Mouse (Mus musculus) heart, embryonic 14.5 days (tissue): ENCODE results near the gene Olfr1392. TPM values are rescaled to one million over a fixed set of nuclear protein-coding genes. Genes with fewer than 3 reads are reported as not detected.

Experiments
- ATAC-seq: fragments of 200-750 bp; cut with Nextera tagmentation; 2 replicates; pipeline ENCODE4 v1.8.0; 2017; ENCODE audit warnings: low read depth, moderate TSS enrichment; ENCODE audit not compliant: insufficient number of reproducible peaks, insufficient read depth, low FRiP score
- H3K27ac ChIP-seq, 2 experiments: fragments of 200-500 bp in 1 of 2; fragments of 300-500 bp in 1 of 2; sonication (generic) in 1 of 2; replicated peaks in 1 of 2; 2 replicates each; pipeline ENCODE4 v1.5.1; 2012 to 2014; ENCODE audit warnings: low read depth in 2 of 2, low read length in 2 of 2, control low read depth in 1 of 2, mild to moderate bottlenecking in 1 of 2, mixed read lengths in 1 of 2; ENCODE audit not compliant: control insufficient read depth in 1 of 2, insufficient read depth in 1 of 2
- H3K27me3 ChIP-seq: fragments of 300-500 bp; sonication (generic); 2 replicates; pipeline ENCODE4 v1.6.1; 2014; ENCODE audit warnings: mild to moderate bottlenecking, low read length, control low read depth; ENCODE audit not compliant: control insufficient read depth, insufficient read depth
- H3K36me3 ChIP-seq: fragments of 300-500 bp; sonication (generic); 2 replicates; pipeline ENCODE4 v1.6.1; 2014; ENCODE audit warnings: mild to moderate bottlenecking, control low read depth, low read length, mixed read lengths; ENCODE audit not compliant: control insufficient read depth, insufficient read depth
- H3K4me1 ChIP-seq, 2 experiments: fragments of 200-500 bp in 1 of 2; fragments of 300-500 bp in 1 of 2; sonication (generic) in 1 of 2; 2 replicates each; pipeline ENCODE4 v1.6.1; 2012 to 2014; ENCODE audit warnings: low read length in 2 of 2, control low read depth in 1 of 2, mixed read lengths in 1 of 2; ENCODE audit not compliant: control insufficient read depth in 2 of 2, insufficient read depth in 2 of 2
- H3K4me2 ChIP-seq: fragments of 300-500 bp; sonication (generic); 2 replicates; pipeline ENCODE4 v1.6.1; 2014; ENCODE audit warnings: mild to moderate bottlenecking, low read length
- H3K4me3 ChIP-seq, 2 experiments: fragments of 200-500 bp in 1 of 2; fragments of 300-500 bp in 1 of 2; sonication (generic) in 1 of 2; 2 replicates each; pipeline ENCODE4 v1.5.1; 2012 to 2014; ENCODE audit warnings: low read length in 2 of 2, mild to moderate bottlenecking in 2 of 2, control low read depth in 1 of 2, low read depth in 1 of 2, moderate library complexity in 1 of 2; ENCODE audit not compliant: control insufficient read depth in 1 of 2, insufficient read depth in 1 of 2
- H3K9ac ChIP-seq: fragments of 300-500 bp; sonication (generic); 2 replicates; pipeline ENCODE4 v1.6.1; 2014; ENCODE audit warnings: mild to moderate bottlenecking, low read length
- H3K9me3 ChIP-seq: fragments of 300-500 bp; sonication (generic); 2 replicates; pipeline ENCODE4 v1.6.1; 2016; ENCODE audit warnings: low read length, control low read depth; ENCODE audit not compliant: control insufficient read depth
- WGBS: fragments of 180-500 bp; shearing (Covaris S2); extraction: QIAGEN DNeasy Blood & Tissue Kit; methylation state at CpG from one replicate; pipeline ENCODE4 v1.1.7; 2014; 5-methylcytosine and 5-hydroxymethylcytosine counted together
- polyA plus RNA-seq: library from polyadenylated mRNA; unstranded; fragments of >200 nt; fragmentation: Nextera tagmentation; extraction: Ambion mirVana; gene quantifications from 2 replicates; pipeline ENCODE4 v1.2.1, GENCODE M21; 2014

The Olfr1392 gene
- polyA plus RNA-seq, 1 experiment from 2014 or later: not detected

DNA sequence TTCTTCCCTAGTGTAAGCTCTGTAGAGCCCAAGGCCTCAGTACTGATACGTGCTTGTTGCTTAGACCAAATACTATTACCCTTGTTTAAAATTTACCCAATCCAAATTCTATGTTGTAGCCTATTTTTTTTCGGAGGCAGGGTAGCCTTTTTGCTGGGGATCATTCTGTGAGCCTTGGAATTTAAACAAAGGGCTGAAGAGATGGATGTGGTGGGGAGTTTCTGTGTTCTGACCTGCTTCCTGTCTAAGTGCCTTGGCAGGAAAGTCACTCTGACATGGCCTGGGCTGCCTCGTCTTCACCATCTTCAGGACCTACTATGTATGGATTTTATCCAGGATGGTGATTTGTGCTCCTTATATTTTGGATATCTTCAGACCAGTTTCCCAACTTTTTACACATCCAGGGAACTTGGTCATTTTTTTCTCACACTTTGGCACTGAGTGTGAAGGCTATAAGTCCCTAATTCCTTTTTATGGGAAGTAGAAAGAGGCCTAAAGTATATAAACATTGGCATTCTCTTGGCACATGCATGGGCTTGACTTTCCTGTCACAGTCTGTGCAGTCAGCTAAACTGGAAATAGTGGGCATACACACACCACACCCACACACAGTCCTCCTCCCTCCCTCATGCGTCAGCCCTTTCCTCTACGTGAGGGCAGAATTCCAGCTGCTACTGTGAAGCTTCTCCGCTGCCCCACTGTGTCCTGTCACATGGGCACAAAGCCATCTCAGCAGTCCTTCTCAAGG is 36.7 kb upstream of the Olfr1392 start:
- Histone ChIP-seq H3K9ac (no peak overlapping the region), H3K27ac (peak overlapping the region in 1 of 2 experiments; percentile 92; a peak in 2 of 4 replicates), H3K4me1 (peaks cover 23 to 50% of the 10 kb centered on the region in 2 experiments), H3K4me3 (no peak overlapping the region), H3K9me3 (no peaks in the 10 kb centered on the region), H3K36me3 (peaks cover 13% of the 10 kb centered on the region), H3K27me3 (no peaks in the 10 kb centered on the region), H3K4me2 (no peak overlapping the region)
- 55% methylated on average over 6 of the region's 6 CpGs for WGBS
- no peak for ATAC-seq

DNA sequence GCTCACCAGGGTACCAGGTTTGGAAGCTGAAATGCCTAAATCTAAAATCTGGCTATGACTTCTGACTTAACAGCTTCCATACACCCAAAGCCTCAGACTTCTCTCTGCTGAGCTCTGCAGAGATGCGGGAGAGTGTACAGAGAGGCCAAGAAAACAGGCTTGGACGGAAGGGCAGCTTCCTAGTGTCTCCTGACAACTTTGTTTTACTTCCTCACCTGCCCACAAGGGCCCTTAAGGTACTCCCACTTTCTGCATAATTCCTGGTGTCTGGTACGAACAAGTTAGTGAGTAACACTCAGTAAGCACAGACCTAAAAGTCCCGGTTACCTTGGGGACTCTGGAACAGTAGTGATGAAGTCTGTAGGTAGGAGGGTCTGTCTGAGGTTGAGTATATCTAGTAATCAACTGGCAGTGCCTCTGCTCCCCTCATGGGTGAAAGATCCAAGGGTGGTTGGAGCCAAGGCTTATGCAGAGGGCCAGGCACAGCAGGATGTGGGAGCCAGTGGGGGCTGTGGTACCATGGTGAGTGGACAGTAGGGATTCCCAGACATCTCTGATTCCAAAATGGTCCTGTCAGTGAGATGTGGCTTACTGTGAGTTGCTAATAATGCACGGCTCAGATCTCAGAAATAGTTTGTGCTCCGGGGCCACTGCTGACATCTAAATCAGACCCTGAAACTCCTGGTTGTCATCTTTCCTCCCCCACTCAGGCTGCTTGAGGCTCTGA is 35.9 kb upstream of the Olfr1392 start:
- Histone ChIP-seq H3K27ac (peak overlapping the region in 1 of 2 experiments; percentile 92; a peak in 2 of 4 replicates), H3K36me3 (peaks cover 21% of the 10 kb centered on the region), H3K9me3 (no peaks in the 10 kb centered on the region), H3K4me2 (peak overlapping the region; percentile 87), H3K9ac (peak overlapping the region; percentile 91; the same call in 1 of the 2 replicates), H3K4me3 (no peak overlapping the region), H3K27me3 (no peaks in the 10 kb centered on the region), H3K4me1 (peaks cover 23 to 50% of the 10 kb centered on the region in 2 experiments)
- no peak for ATAC-seq
- WGBS: 71% methylated on average over 6 of the region's 6 CpGs

DNA sequence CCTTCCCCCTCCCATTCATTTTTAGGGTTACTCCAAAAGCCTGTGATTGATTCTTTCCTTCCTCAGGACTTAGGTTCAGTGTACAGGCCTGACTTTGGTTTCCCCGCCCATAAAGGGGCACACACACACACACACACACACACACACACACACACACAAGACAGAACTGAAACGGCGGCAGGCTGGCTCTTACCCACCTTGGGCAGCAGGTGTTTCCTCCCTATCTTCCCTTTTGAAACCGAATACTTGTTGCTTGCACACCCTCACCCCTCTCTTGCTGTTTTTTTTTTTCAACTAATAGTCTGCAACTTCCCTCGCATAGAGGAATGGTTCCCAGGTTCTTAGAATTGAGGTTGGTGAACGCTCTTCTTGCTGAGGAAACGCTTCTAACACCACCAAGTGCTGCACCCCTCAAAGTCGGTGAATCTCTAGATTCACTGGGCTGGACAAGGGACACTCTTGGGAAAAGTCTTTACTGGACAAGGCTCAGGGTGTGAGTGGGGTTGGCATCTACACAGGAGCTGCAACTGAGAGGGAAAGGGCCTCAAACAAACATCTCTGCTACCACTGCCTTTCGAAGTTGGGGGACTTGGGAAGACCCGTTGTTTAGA is 35.2 kb upstream of the Olfr1392 start:
- peaks cover 23 to 45% of the 10 kb centered on the region in 2 experiments for H3K4me1 ChIP-seq
- H3K27me3 ChIP-seq: no peaks in the 10 kb centered on the region
- peak overlapping the region; percentile 87 for H3K4me2 ChIP-seq
- peaks cover 29% of the 10 kb centered on the region for H3K36me3 ChIP-seq
- peak overlapping the region; percentile 91 for H3K9ac ChIP-seq
- H3K4me3 ChIP-seq: peak overlapping the region; percentile 80 to 81
- no peaks in the 10 kb centered on the region for H3K9me3 ChIP-seq
- H3K27ac ChIP-seq: peak overlapping the region; percentile 90 to 92
- WGBS: 26% methylated on average over 10 of the region's 10 CpGs
- no peak for ATAC-seq

DNA sequence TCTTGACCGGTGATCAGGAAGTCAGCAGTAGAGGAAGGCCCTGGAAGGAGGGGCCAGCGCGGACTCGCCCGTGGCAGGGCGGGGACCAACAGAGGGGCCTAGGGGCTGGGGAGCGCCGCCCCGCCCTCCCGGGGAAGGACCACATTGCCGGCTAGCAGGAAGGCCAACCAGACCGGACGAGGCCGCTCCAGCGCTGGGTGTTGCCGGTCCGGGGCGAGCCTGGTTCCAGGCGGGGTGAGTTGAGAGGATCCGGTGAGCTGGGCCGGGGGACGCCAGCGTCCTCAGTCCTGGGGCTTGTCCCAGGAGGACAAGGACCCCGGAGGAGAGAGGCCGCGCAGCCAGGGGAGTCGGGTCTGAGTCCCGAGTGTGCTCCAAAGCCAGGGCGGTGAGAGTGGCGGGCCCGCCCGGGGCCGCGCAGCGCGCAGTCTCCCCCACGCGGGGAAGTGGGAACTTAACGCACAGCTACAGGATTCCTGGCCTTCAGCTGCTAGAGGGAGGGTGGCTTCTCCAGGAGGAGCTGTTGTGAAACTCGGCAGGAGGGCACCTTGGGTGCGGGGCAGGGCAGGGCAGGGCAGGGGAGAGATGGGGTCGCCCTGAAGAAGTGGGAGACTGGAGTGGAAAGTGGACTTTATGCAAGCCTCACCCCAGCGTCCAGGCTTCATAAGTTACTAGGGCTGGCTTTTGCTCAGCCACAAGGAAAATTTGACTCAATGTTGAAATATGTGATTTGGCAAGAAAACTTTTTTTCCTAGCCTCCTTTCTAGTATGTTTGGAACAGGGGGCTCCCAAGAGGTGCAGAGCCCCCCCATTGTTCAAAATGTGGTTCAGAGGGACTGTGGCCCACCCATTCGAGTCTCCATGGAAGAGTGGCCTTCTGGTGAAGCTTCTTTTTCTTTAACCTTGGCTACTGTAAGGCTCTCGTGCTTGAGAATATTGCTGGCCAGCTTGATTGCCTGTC is 34.4 kb upstream of the Olfr1392 start:
- Histone ChIP-seq H3K4me2 (peak overlapping the region; percentile 87), H3K4me3 (peak overlapping the region; percentile 80 to 81), H3K27me3 (no peaks in the 10 kb centered on the region), H3K36me3 (peaks cover 36% of the 10 kb centered on the region), H3K9ac (peak overlapping the region; percentile 91), H3K27ac (peak overlapping the region; percentile 90 to 92), H3K4me1 (peaks cover 16 to 37% of the 10 kb centered on the region in 2 experiments), H3K9me3 (no peaks in the 10 kb centered on the region)
- ATAC-seq: peak; percentile 91
- WGBS: 1% methylated on average over 40 of the region's 45 CpGs

DNA sequence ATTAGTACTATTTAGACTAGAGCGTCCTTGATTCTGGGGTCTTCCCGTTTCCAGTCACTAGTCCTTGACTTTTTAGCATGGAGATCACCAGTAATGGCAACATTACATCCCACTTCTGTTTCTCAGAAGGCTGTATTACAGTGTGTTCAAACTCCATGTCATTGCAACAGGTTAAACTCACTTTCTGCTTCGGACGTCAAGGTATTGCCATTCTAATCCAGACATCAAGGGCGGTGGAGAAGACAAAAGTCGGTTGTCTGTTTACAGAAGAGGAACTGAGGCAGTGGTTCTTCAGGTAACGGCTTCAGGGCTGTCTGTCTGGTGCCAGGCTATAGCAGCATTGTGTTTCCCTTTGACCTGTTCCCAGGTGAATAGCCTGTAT is 33.7 kb upstream of the Olfr1392 start:
- peak overlapping the region; percentile 87 for H3K4me2 ChIP-seq
- peaks cover 15 to 33% of the 10 kb centered on the region in 2 experiments for H3K4me1 ChIP-seq
- H3K27me3 ChIP-seq: no peaks in the 10 kb centered on the region
- 64% methylated on average over 7 of the region's 7 CpGs for WGBS
- ATAC-seq: no peak
- H3K36me3 ChIP-seq: peaks cover 43% of the 10 kb centered on the region
- peak overlapping the region; percentile 91 for H3K9ac ChIP-seq
- peak overlapping the region; percentile 80 to 81; a peak in 3 of 4 replicates for H3K4me3 ChIP-seq
- no peaks in the 10 kb centered on the region for H3K9me3 ChIP-seq
- no peak overlapping the region; a peak in 1 of 4 replicates for H3K27ac ChIP-seq

DNA sequence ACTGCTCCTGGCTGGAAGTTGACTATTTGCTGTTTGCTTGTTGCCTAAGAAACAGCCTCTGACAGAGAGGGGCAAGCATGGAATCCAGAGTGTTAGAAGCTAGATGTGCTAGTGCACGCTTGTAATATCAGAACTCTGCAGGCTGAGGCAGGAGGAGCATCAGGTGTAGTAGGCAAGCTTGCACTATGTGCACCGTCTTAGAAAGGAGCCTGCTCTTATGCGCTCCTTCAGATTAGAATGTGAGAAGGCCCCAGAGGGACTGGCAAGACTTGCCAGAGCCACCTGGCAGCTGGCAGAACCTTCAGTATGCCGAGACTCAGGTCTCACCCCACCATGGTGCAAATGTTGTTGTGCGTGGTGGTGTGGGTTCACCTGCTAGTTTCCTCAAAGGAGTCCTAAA is 33.0 kb upstream of the Olfr1392 start:
- Histone ChIP-seq H3K27ac (no peak overlapping the region), H3K4me1 (peaks cover 15 to 33% of the 10 kb centered on the region in 2 experiments), H3K9ac (0 out of 2 replicates have a peak overlapping the region, but pooled peaks have one; percentile 41), H3K4me2 (peak overlapping the region; percentile 87), H3K4me3 (peak overlapping the region in 1 of 2 experiments; percentile 81; a peak in 1 of 4 replicates), H3K9me3 (no peaks in the 10 kb centered on the region), H3K27me3 (no peaks in the 10 kb centered on the region), H3K36me3 (peaks cover 47% of the 10 kb centered on the region)
- 88% methylated on average over 5 of the region's 5 CpGs for WGBS
- ATAC-seq: no peak
